Mouse (Mus musculus): ENCODE data around the gene Nell2. TPM values are rescaled to one million over a fixed set of nuclear protein-coding genes. Genes with fewer than 3 reads are reported as not detected.

Nell2 gene
- polyA plus RNA-seq, 1 experiment from 2014 or later, result 192 TPM

DNA sequence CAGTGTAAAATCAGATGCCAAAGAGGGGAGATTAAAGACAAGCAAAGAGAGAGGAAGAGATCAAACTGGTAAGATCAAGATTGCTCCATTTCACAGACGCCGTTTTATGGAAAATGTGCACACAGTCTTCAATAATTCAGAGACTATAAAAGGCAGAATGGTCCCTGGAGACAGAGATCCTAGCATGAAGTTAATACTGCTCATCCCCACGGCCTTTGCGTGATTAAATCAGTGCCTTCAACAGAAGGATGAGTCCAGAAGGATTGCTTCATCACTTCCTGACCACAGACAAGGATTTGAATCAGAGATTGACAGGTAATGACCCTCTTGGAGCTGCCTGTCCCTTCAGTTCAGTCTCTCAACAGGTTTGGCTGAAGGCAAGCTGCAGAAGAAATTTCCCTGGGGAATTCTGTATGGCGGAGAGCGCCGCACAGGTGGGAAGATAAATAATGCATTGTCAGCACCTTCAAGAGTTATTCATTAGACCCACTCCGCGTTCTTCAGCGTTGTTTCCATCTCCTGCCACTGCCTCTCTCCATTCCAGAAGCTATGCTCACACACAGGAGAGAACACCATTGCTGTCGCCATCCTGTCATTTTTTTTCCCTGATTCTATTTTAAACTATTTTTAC is 118.0 kb downstream of the Nell2 start:
- Histone ChIP-seq H3K27me3 (ENCODE audit: control insufficient read depth, insufficient read depth, low read length) (no peaks in the 10 kb centered on the region), H3K9ac (no peak overlapping the region), H3K27ac (0 out of 2 replicates have a peak overlapping the region, but pooled peaks have one; percentile 20), H3K4me2 (replicated peaks) (no peak overlapping the region), H3K4me3 (replicated peaks; ENCODE audit: low read length) (no peak overlapping the region), H3K36me3 (replicated peaks; ENCODE audit: control insufficient read depth, insufficient read depth) (no peaks in the 10 kb centered on the region), H3K4me1 (replicated peaks; ENCODE audit: control insufficient read depth, insufficient read depth, low read length) (peaks cover 14% of the 10 kb centered on the region), H3K9me3 (ENCODE audit: control insufficient read depth, low read length) (no peaks in the 10 kb centered on the region)
- 61% methylated on average over 11 of the region's 11 CpGs for WGBS
- DNase-seq (ENCODE audit: low spot score), result no peak
- peak; percentile 31; the same call in 1 of the 2 replicates for ATAC-seq (ENCODE audit: low FRiP score)

DNA sequence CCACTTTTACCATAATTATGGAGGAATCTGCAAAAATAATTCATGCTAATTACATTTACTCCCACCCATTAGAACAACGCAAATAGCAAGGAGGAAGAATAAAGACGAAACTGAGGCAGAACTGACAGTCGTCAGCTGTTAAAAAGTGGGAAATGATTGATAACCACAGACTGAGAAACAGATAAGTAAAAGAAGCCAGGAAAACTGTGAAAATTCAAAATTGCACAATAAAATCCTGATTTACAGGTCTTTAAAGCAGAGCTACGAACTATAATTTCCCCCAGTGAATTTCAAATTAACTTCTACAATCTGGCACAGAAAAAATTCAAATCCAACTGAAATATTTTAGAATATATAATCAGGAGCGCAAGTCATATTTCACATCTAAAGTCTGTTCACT is 138.0 kb downstream of the Nell2 start:
- Histone ChIP-seq H3K27ac (no peak overlapping the region), H3K9me3 (ENCODE audit: control insufficient read depth, low read length) (no peaks in the 10 kb centered on the region), H3K36me3 (replicated peaks; ENCODE audit: control insufficient read depth, insufficient read depth) (no peaks in the 10 kb centered on the region), H3K4me3 (replicated peaks; ENCODE audit: low read length) (no peak overlapping the region), H3K4me1 (replicated peaks; ENCODE audit: control insufficient read depth, insufficient read depth, low read length) (no peaks in the 10 kb centered on the region; the same call in 1 of the 2 replicates), H3K9ac (no peak overlapping the region), H3K4me2 (replicated peaks) (no peak overlapping the region), H3K27me3 (ENCODE audit: control insufficient read depth, insufficient read depth, low read length) (no peaks in the 10 kb centered on the region)
- 79% methylated on average over 5 of the region's 5 CpGs for WGBS
- ATAC-seq (ENCODE audit: low FRiP score), result no peak
- no peak for DNase-seq (ENCODE audit: low spot score)

DNA sequence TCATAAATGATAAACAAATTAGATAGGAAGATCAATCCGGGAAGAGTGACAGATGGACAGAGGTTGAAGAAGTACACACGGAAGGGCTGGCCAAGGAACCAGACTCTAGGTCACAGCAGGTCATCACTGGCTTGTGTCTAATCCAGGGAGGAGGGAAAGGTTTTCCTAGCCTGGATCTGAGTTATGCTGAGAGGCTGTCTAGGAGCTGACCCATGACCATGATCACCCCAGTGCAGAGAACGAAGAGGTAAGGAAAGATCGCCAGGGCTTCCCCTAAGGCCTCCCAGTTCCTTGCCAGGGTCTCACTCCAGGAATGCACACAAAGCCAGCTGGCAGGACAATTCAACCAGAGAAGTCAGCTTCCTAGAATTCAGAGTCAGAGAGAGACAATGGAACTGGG is 139.4 kb downstream of the Nell2 start:
- ATAC-seq (ENCODE audit: low FRiP score) (no peak), DNase-seq (ENCODE audit: low spot score) (no peak)
- no peak overlapping the region for H3K9ac ChIP-seq
- no peaks in the 10 kb centered on the region for H3K9me3 ChIP-seq (ENCODE audit: control insufficient read depth, low read length)
- H3K4me2 ChIP-seq (replicated peaks), result no peak overlapping the region
- no peaks in the 10 kb centered on the region; the same call in 1 of the 2 replicates for H3K4me1 ChIP-seq (replicated peaks; ENCODE audit: control insufficient read depth, insufficient read depth, low read length)
- peaks cover 6% of the 10 kb centered on the region for H3K36me3 ChIP-seq (replicated peaks; ENCODE audit: control insufficient read depth, insufficient read depth)
- WGBS, result 72% methylated on average over 4 of the region's 4 CpGs
- no peak overlapping the region for H3K4me3 ChIP-seq (replicated peaks; ENCODE audit: low read length)
- H3K27me3 ChIP-seq (ENCODE audit: control insufficient read depth, insufficient read depth, low read length), result no peaks in the 10 kb centered on the region
- H3K27ac ChIP-seq, result no peak overlapping the region

DNA sequence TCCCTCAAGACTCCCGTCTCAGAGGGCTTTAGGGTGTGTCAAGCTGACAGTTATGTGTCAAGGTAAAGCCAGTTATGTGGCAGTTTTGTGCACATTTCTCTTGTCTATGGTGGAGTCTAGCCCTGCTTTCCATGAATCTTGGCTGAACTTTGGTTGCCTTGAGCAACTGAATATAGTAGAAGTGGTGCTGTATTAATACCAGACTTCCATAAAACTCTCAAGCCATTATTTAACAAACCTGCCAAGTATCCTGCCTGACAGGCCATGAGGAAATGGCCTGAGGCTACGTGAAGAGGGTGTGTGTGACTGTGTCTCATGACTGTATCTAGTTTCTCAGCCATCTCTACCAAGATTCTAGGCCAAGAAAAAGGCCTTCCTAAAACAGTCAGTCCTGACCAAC is 147.5 kb downstream of the Nell2 start:
- Histone ChIP-seq H3K36me3 (replicated peaks; ENCODE audit: control insufficient read depth, insufficient read depth) (peaks cover 31% of the 10 kb centered on the region), H3K9me3 (ENCODE audit: control insufficient read depth, low read length) (no peaks in the 10 kb centered on the region), H3K4me1 (replicated peaks; ENCODE audit: control insufficient read depth, insufficient read depth, low read length) (no peaks in the 10 kb centered on the region), H3K4me2 (replicated peaks) (no peak overlapping the region), H3K27me3 (ENCODE audit: control insufficient read depth, insufficient read depth, low read length) (no peaks in the 10 kb centered on the region), H3K9ac (no peak overlapping the region), H3K4me3 (replicated peaks; ENCODE audit: low read length) (no peak overlapping the region), H3K27ac (no peak overlapping the region)
- ATAC-seq (ENCODE audit: low FRiP score) (no peak), DNase-seq (ENCODE audit: low spot score) (no peak)
- WGBS, result 81% methylated on average over 2 of the region's 2 CpGs

DNA sequence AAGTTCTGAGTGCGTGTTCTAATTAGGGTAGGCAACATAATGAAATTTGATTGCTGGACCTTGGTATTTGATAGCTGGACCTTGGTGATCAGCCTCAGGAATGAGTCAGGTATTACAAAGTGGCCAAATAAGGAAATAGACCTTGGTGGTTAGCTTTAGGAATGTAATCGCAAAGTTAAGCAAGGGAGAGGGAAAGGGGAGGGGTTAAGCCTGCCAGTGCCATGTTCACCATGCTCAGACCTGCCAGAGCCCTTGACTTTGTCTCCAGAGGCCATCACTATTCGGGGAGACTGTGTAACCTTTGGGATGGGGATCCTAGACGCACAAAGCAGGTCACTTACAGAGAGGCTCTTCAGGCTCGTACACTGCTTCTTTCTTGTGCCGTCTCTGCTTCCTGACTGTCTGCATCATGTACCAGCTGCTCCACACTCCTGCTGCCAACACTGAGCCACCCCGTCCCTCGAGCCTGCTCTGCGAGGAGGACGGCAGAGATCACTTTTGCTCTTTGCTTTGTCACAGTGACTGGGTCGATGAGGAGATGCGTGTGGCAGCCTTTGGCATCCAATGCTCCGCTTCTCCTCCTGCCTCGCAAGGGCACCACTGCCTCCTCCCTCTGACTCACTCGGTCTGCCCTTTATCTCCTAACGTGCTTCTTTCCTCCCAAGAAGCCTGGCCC is 157.5 kb downstream of the Nell2 start:
- WGBS, result 58% methylated on average over 16 of the region's 16 CpGs
- Histone ChIP-seq H3K36me3 (replicated peaks; ENCODE audit: control insufficient read depth, insufficient read depth) (peaks cover 11% of the 10 kb centered on the region), H3K9ac (no peak overlapping the region), H3K9me3 (ENCODE audit: control insufficient read depth, low read length) (no peaks in the 10 kb centered on the region), H3K27me3 (ENCODE audit: control insufficient read depth, insufficient read depth, low read length) (no peaks in the 10 kb centered on the region), H3K27ac (no peak overlapping the region), H3K4me1 (replicated peaks; ENCODE audit: control insufficient read depth, insufficient read depth, low read length) (0 out of 2 replicates have a peak, but pooled peaks cover 6% of the 10 kb centered on the region), H3K4me2 (replicated peaks) (no peak overlapping the region), H3K4me3 (replicated peaks; ENCODE audit: low read length) (no peak overlapping the region)
- ATAC-seq (ENCODE audit: low FRiP score) (no peak; the same call in 1 of the 2 replicates), DNase-seq (ENCODE audit: low spot score) (no peak)

DNA sequence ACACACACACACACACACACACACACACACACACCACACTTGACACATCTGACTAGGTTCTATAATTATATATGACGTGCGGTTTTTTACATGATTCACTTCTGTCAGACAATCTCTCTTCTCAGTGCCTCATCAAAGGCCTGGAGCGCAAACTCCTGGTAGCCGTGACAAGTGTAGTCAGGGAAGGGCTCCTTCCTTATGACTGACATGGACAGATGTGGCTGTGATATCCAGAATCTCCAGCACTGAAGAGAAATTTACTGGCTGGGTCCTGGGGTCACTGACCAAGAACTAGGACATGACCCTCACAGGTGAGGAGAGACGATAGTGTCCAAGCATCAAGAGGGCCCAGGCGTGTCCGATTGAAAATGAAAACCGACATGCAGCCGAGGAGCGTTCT is 160.2 kb downstream of the Nell2 start:
- no peak overlapping the region for H3K9ac ChIP-seq
- no peaks in the 10 kb centered on the region for H3K9me3 ChIP-seq (ENCODE audit: control insufficient read depth, low read length)
- no peaks in the 10 kb centered on the region for H3K27me3 ChIP-seq (ENCODE audit: control insufficient read depth, insufficient read depth, low read length)
- H3K27ac ChIP-seq, result no peak overlapping the region
- H3K4me3 ChIP-seq (replicated peaks; ENCODE audit: low read length), result no peak overlapping the region
- no peak for DNase-seq (ENCODE audit: low spot score)
- 91% methylated on average over 10 of the region's 10 CpGs for WGBS
- H3K36me3 ChIP-seq (replicated peaks; ENCODE audit: control insufficient read depth, insufficient read depth), result no peaks in the 10 kb centered on the region
- no peaks in the 10 kb centered on the region for H3K4me1 ChIP-seq (replicated peaks; ENCODE audit: control insufficient read depth, insufficient read depth, low read length)
- no peak overlapping the region for H3K4me2 ChIP-seq (replicated peaks)
- no peak for ATAC-seq (ENCODE audit: low FRiP score)

DNA sequence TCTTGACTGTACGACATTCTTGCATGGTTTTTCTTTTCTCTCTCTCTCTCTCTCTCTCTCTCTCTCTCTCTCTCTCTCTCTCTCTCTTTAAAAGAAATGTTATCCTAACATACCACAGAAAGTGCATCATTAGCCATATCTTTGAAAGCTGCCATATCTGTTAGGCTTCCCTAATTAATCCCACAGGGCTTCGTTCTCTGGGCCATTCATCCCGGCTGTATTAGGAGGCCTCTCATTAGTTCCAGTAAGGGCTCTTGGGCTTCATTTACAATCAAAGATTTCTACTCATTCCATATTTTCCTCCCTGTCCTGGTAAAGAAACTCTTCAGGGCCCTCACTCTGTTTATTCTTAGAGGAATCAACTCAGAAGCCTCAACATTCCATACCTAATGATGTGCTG is 161.9 kb downstream of the Nell2 start:
- Histone ChIP-seq H3K9me3 (ENCODE audit: control insufficient read depth, low read length) (no peaks in the 10 kb centered on the region), H3K4me3 (replicated peaks; ENCODE audit: low read length) (no peak overlapping the region), H3K4me2 (replicated peaks) (no peak overlapping the region), H3K36me3 (replicated peaks; ENCODE audit: control insufficient read depth, insufficient read depth) (no peaks in the 10 kb centered on the region), H3K27me3 (ENCODE audit: control insufficient read depth, insufficient read depth, low read length) (no peaks in the 10 kb centered on the region), H3K9ac (no peak overlapping the region), H3K27ac (no peak overlapping the region), H3K4me1 (replicated peaks; ENCODE audit: control insufficient read depth, insufficient read depth, low read length) (no peaks in the 10 kb centered on the region)
- no peak for ATAC-seq (ENCODE audit: low FRiP score)
- 59% methylated on average over 3 of the region's 3 CpGs for WGBS
- no peak for DNase-seq (ENCODE audit: low spot score)

DNA sequence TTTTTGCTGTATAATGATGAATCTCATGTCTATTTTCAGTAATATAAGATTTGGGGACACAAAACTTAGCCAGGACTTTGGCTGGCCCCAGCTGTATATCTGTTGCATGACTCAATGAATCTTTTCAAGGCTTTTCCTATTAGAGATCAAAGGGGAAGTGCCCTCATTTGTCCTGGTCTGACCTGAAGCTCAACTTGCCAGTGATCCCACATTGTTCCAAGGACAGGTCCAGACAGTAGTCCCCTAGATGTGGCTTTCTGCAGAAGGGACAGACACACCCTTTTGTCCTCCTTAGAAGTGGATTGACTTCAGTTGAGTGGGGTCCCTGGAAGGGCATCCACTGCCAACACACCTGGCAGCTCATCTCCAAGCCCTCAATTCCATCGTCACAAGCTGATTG is 173.6 kb downstream of the Nell2 start:
- H3K27ac ChIP-seq, result no peak overlapping the region

DNA sequence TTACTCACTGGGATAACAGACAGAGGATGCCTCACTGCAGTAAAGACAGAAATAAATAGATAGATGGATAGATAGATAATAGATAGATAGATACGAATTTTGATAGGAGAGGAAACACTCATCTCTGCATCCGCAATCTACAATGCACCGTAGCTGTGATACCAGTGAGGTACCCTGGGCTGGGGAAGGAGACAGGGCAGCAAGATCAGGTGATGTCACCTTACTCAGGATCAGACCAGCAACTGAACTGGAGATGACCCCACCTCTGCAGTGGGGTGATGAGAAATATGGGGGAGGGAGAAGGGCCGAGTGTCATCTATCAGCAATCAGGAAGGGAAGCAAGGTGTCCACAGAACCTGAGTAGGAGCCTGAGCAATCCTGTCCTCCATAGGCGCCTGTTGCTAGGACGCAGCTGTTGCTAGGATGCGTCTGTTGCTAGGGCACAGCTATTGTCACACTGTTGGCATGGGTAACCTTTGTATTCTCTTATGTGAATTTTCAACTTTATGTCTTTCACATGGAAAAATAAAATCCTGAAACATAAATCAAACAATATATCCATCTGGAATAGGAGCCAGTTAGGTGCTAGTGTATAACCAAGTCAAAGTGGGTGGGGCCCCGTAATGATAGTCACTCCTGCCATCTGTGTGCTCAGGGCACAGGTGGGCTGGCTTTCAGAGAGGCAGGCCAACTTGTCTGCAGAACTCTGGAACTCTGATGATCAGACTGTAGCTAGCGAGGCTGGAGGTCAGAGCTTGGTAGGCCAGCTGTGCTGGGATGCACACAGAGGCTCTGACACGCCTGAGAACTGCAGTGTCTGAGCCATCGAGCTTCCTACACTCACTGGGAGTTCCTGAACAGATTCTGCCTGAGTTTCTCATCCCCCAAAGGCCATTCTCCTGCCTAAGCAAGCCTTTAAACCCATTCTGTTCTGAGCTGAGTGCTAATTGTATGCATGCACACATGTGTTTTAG is 193.7 kb downstream of the Nell2 start:
- H3K4me1 ChIP-seq (replicated peaks; ENCODE audit: control insufficient read depth, insufficient read depth, low read length), result peaks cover 17% of the 10 kb centered on the region
- DNase-seq (ENCODE audit: low spot score) (peak; percentile 35), ATAC-seq (ENCODE audit: low FRiP score) (no peak)
- no peaks in the 10 kb centered on the region for H3K36me3 ChIP-seq (replicated peaks; ENCODE audit: control insufficient read depth, insufficient read depth)
- no peaks in the 10 kb centered on the region for H3K27me3 ChIP-seq (ENCODE audit: control insufficient read depth, insufficient read depth, low read length)
- no peak overlapping the region for H3K9ac ChIP-seq
- H3K4me3 ChIP-seq (replicated peaks; ENCODE audit: low read length), result no peak overlapping the region
- no peak overlapping the region for H3K4me2 ChIP-seq (replicated peaks)
- WGBS, result 61% methylated on average over 11 of the region's 11 CpGs
- H3K9me3 ChIP-seq (ENCODE audit: control insufficient read depth, low read length), result no peaks in the 10 kb centered on the region
- peak overlapping the region; percentile 47; the same call in 1 of the 2 replicates for H3K27ac ChIP-seq

More for the DNA sequence above, 173.6 kb downstream of the Nell2 start:
- Histone ChIP-seq H3K4me3 (replicated peaks; ENCODE audit: low read length) (no peak overlapping the region), H3K36me3 (replicated peaks; ENCODE audit: control insufficient read depth, insufficient read depth) (0 out of 2 replicates have a peak, but pooled peaks cover 4% of the 10 kb centered on the region), H3K27me3 (ENCODE audit: control insufficient read depth, insufficient read depth, low read length) (no peaks in the 10 kb centered on the region), H3K4me1 (replicated peaks; ENCODE audit: control insufficient read depth, insufficient read depth, low read length) (no peaks in the 10 kb centered on the region), H3K9ac (no peak overlapping the region), H3K4me2 (replicated peaks) (no peak overlapping the region), H3K9me3 (ENCODE audit: control insufficient read depth, low read length) (0 out of 2 replicates have a peak, but pooled peaks cover 4% of the 10 kb centered on the region)
- no peak for DNase-seq (ENCODE audit: low spot score)
- WGBS, result 48% methylated on average over 1 of the region's 1 CpGs
- ATAC-seq (ENCODE audit: low FRiP score), result no peak
